Mouse (Mus musculus): Measurements from ENCODE around the gene Dynlt1c.
"Not testable (repeated sequence)": the region's sequence is repeated elsewhere in the genome, so short reads cannot be mapped to it uniquely, and the experiment has no call there.

DNA sequence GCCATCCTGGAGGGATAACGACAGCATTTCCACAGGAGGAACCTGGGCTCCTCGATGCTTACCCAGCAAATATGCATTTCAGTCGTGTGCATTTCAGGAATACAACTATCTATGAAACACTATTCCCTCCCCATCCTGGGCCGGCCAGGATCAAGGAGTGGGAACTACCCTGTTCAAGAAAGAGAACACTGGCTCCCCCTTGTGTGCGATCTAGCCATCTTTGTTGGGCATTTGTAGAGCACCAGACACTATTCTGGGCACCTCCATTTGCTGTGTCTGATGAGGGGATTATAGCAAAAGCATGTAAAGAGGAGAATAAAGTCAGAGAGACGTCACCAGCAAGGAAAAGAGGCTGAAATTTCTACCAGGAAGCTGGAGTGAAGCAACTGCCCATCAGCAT, 12.8 kb upstream of the Dynlt1c start:
- not testable (repeated sequence) for TF ChIP-seq GATA1 (IDR thresholded peaks at IDR 0.05; ENCODE audit: borderline replicate concordance, low read length); FLI1 (IDR thresholded peaks at IDR 0.05; ENCODE audit: low read length)

Data from megakaryocyte, embryonic 14.5 days (primary cell).